Mouse (Mus musculus): ENCODE results near the gene Nhej1. TPM values are rescaled to one million over a fixed set of nuclear protein-coding genes. Genes with fewer than 3 reads are reported as not detected.
A peak's percentile ranks its signal among the peaks of the same experiment; 100 is the strongest.

Gene Nhej1
- polyA plus RNA-seq, 1 experiment from 2014 or later: 6.6 TPM

DNA sequence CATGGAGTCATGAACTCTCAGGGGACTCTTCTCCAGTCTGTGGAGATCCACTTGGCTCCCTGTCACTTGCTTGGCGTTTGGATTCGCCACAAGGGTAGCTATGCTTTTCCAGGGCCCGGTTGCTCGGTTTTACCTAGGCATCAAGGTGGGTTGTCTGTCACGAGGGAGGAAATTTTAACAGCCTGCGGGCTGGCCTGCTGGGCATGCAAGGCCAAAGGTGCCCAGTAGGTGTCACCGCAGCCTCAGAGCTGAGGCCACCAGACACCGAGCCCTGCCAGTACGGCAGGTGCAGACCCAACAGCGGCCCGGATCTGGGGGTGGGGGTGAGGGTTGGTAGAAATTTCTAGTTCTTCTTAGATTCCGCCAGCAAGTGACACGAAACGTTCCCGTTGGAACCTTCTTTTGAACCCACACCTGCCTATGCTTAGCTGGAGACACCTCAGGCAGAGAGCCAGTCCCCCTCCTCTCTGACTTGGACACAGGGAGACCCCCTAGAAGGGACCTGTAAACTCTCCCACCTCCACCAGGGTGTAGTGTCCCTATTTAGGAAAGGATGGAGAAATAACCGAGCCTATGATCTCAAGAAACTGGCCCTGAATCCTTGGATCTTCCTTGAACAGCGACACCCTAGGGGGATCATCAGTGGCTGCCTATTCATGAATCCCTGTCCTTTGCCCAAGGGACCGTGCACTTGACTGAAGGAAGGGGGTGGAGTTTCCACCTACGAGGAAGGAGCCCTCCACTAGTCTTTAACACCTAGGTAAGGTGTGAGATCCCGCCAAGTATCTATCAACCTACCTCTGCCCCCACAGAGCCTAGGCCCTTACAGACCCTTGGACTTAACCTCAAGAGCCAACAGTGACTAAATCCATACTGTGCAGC, 176.0 kb downstream of the Nhej1 start:
- 3% methylated on average over 20 of the region's 20 CpGs for WGBS
- Histone ChIP-seq H3K9me3 (ENCODE audit: low read length) (no peaks in the 10 kb centered on the region), H3K27ac (ENCODE audit: low read length) (no peak overlapping the region), H3K4me2 (replicated peaks; ENCODE audit: low read depth, low read length) (peak overlapping the region; percentile 42; the same call in 1 of the 2 replicates), H3K36me3 (ENCODE audit: insufficient read depth, low read length) (no peaks in the 10 kb centered on the region), H3K27me3 (replicated peaks; ENCODE audit: insufficient read depth, low read length) (peaks cover 68% of the 10 kb centered on the region), H3K4me1 (ENCODE audit: insufficient read depth, low read depth, low read length) (peaks cover 15% of the 10 kb centered on the region), H3K4me3 (ENCODE audit: low read depth, low read length) (no peak overlapping the region), H3K9ac (replicated peaks; ENCODE audit: low read depth) (no peak overlapping the region)
- peak; percentile 87 for TF ChIP-seq CTCF (IDR thresholded peaks at IDR 0.05)
- TF ChIP-seq EP300 (IDR thresholded peaks at IDR 0.05): no peak
- ATAC-seq (peak; percentile 62), DNase-seq (ENCODE audit: low spot score) (peak; percentile 53)

DNA sequence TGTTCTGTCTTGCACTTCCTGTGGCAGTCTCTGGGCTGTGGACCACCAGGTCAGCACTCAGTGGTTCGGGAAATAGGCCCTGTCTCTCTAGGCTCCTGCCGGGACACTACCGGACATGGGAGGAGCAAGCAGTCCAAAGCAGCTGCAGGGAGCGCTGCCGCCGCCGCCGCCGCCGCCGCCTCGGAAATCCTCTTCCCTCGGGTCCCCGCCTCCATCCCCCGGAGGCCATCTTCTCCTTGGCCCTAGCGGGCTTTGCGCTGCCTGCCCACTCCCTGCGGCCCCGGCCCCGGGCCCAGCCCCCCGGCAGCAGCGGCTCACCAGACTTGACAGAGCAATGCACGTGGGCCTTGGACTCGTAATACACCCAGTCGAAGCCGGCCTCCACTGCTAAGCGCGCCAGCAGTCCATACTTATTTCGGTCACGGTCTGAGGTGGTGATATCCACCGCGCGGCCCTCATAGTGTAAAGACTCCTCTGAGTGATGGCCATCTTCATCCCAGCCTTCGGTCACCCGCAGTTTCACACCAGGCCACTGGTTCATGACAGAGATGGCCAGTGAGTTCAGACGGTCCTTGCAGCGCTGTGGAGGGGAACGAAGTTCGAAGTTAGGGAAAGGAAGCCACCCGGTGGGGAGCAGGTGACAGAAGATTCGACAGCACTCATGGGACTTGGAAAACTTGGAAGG, 176.9 kb downstream of the Nhej1 start:
- H3K9ac ChIP-seq (replicated peaks; ENCODE audit: low read depth): no peak overlapping the region

DNA sequence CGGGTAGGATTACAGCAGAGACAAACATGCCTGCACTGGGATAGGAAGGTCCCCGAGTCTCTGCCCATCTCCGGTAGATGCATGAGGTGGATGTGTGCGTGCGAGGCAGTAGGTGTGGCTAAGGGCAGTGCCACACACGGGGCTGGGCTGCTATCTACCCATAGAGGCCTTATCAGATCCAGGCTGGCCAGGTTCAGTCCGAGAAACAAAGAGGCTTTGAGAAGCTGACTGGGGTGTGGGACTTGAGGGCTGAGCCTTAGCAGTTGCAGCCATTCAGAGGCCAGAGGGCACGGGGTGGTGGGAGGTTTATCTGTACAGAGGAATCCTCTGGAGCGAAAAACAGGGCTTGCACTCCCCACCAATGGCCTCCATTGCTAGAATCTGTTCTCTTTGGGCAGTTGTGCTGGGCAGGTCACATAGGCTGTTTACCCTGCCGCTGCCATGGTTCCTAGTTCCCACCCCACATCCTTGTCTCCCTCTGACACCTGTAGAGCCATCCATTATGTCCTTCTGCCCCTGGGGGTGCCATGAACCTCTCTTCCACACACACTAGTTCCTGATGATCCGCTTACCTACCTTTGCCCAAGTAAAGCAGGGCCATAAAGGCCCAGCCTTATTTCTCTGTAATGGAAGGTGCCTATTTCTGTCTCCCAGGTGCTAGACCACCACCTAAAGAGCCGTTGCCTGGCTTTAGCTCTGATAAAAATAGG, 183.2 kb downstream of the Nhej1 start:
- Histone ChIP-seq H3K36me3 (ENCODE audit: insufficient read depth, low read length) (no peaks in the 10 kb centered on the region), H3K27me3 (replicated peaks; ENCODE audit: insufficient read depth, low read length) (0 out of 2 replicates have a peak, but pooled peaks cover 4% of the 10 kb centered on the region), H3K4me3 (ENCODE audit: low read depth, low read length) (no peak overlapping the region), H3K4me2 (replicated peaks; ENCODE audit: low read depth, low read length) (no peak overlapping the region), H3K4me1 (ENCODE audit: insufficient read depth, low read depth, low read length) (no peaks in the 10 kb centered on the region), H3K9ac (replicated peaks; ENCODE audit: low read depth) (no peak overlapping the region), H3K9me3 (ENCODE audit: low read length) (no peaks in the 10 kb centered on the region), H3K27ac (ENCODE audit: low read length) (no peak overlapping the region)
- no peak for ATAC-seq
- DNase-seq (ENCODE audit: low spot score): no peak
- 41% methylated on average over 12 of the region's 12 CpGs for WGBS
- TF ChIP-seq EP300 (IDR thresholded peaks at IDR 0.05) (no peak), CTCF (IDR thresholded peaks at IDR 0.05) (no peak)

More for the DNA sequence above, 176.9 kb downstream of the Nhej1 start:
- TF ChIP-seq EP300 (IDR thresholded peaks at IDR 0.05): no peak
- TF ChIP-seq CTCF (IDR thresholded peaks at IDR 0.05): no peak
- Histone ChIP-seq H3K36me3 (ENCODE audit: insufficient read depth, low read length) (no peaks in the 10 kb centered on the region), H3K27ac (ENCODE audit: low read length) (no peak overlapping the region), H3K27me3 (replicated peaks; ENCODE audit: insufficient read depth, low read length) (peaks cover 60% of the 10 kb centered on the region), H3K4me1 (ENCODE audit: insufficient read depth, low read depth, low read length) (peaks cover 15% of the 10 kb centered on the region), H3K4me2 (replicated peaks; ENCODE audit: low read depth, low read length) (peak overlapping the region; percentile 42), H3K9me3 (ENCODE audit: low read length) (no peaks in the 10 kb centered on the region), H3K4me3 (ENCODE audit: low read depth, low read length) (peak overlapping the region; percentile 21; the same call in 1 of the 2 replicates)
- DNase-seq (ENCODE audit: low spot score) (peak; percentile 39), ATAC-seq (peak; percentile 18; the same call in 1 of the 2 replicates)
- WGBS: 4% methylated on average over 41 of the region's 41 CpGs

DNA sequence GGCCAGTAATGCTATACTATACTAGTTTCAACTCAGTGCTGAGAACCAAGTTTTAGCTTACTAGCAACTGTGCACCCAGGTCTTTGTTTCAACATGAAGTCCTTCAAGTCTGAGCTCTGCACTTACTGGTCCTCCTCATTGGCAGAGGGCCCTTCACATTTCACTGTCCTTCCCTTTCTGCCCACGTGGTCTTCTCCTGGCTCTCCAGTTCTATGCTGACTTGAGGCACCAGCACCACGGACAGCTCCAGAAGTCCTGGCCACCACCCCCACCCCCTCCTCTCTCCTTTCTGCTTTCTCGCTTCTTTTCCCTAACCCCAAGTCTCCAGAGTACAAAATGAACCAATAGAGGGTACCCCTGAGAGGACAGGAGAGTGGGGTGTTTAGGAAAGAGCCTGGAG, 185.2 kb downstream of the Nhej1 start:
- Histone ChIP-seq H3K9ac (replicated peaks; ENCODE audit: low read depth) (no peak overlapping the region), H3K36me3 (ENCODE audit: insufficient read depth, low read length) (no peaks in the 10 kb centered on the region), H3K4me1 (ENCODE audit: insufficient read depth, low read depth, low read length) (no peaks in the 10 kb centered on the region), H3K4me2 (replicated peaks; ENCODE audit: low read depth, low read length) (no peak overlapping the region), H3K4me3 (ENCODE audit: low read depth, low read length) (no peak overlapping the region), H3K27ac (ENCODE audit: low read length) (no peak overlapping the region), H3K9me3 (ENCODE audit: low read length) (no peaks in the 10 kb centered on the region), H3K27me3 (replicated peaks; ENCODE audit: insufficient read depth, low read length) (no peaks in the 10 kb centered on the region; the same call in 1 of the 2 replicates)
- DNase-seq (ENCODE audit: low spot score) (peak; percentile 69), ATAC-seq (peak; percentile 71)
- WGBS: 0% methylated on average over 3 of the region's 3 CpGs
- TF ChIP-seq EP300 (IDR thresholded peaks at IDR 0.05) (no peak), CTCF (IDR thresholded peaks at IDR 0.05) (no peak)

DNA sequence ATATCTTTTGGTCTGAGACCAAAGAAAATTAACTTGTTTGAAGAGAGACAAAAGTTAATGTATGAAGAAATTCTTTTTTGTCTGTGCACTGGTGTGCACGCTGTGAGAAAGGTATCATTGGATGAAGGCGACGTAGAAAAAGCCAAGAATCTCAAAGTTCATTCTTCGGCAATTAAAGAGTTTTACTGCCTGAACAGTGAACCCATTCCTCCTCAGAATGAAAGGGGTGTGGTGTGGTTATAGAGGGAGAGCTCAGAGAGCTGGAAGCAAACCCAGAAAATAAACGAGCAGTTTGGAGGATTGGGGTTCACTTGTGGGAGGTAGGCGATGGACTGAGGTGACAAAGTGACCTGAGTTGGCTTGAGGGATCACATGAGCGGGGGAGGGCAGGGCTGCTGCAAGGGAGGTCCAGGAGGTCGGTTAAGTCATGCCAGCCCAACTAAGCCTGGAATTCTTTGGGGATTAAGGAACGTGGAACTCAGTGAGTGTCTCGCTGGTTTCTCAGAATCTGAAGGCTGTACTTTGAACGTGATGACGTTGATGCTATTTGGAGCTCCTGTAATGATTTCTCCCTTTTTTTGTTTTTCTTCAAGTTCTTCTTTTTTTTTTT, 188.7 kb downstream of the Nhej1 start:
- no peaks in the 10 kb centered on the region for H3K4me1 ChIP-seq (ENCODE audit: insufficient read depth, low read depth, low read length)
- WGBS: 45% methylated on average over 12 of the region's 12 CpGs
- no peaks in the 10 kb centered on the region; the same call in 1 of the 2 replicates for H3K27me3 ChIP-seq (replicated peaks; ENCODE audit: insufficient read depth, low read length)

More for the DNA sequence above, 188.7 kb downstream of the Nhej1 start:
- H3K9ac ChIP-seq (replicated peaks; ENCODE audit: low read depth): no peak overlapping the region
- TF ChIP-seq CTCF (IDR thresholded peaks at IDR 0.05) (no peak), EP300 (IDR thresholded peaks at IDR 0.05) (no peak)
- no peaks in the 10 kb centered on the region for H3K9me3 ChIP-seq (ENCODE audit: low read length)
- H3K4me2 ChIP-seq (replicated peaks; ENCODE audit: low read depth, low read length): no peak overlapping the region
- no peak overlapping the region for H3K4me3 ChIP-seq (ENCODE audit: low read depth, low read length)
- no peaks in the 10 kb centered on the region for H3K36me3 ChIP-seq (ENCODE audit: insufficient read depth, low read length)
- ATAC-seq (no peak), DNase-seq (ENCODE audit: low spot score) (no peak)
- no peak overlapping the region for H3K27ac ChIP-seq (ENCODE audit: low read length)

Data from lung, postnatal 0 days (tissue).